Mouse (Mus musculus): ENCODE measurements around the gene Sarnp.

DNA sequence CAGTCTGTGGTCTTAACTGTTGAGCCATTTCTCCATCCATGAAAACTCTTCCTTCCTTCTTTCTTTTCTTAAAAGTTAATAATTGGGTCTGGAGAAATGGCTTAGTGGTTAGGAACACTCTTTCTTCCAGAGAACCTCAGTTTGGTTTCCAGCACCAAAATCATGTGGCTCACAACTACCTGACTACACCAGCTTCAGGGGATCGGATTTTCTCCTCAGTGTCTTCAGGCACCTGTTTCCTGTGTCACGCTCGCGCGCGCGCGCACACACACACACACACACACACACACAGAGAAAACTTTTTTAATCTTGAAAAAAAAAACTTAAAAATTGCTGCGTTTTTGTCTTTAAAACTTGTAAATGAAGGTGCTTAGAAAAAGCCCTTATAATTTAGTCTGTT, 6.7 kb downstream of the Sarnp start:
- TF ChIP-seq POLR2A (IDR thresholded peaks at IDR 0.05; ENCODE audit: insufficient read length, low read depth): no peak
- no peak for TF ChIP-seq POLR2AphosphoS2 (IDR thresholded peaks at IDR 0.05; ENCODE audit: insufficient read length, low read depth)
- TF ChIP-seq USF1 (IDR thresholded peaks at IDR 0.05; ENCODE audit: low read depth): no peak
- no peak for TF ChIP-seq MYOG (IDR thresholded peaks at IDR 0.05; ENCODE audit: control insufficient read depth in 1 of 3, insufficient read depth in 1 of 3, insufficient read length in 2 of 3, low read depth in 2 of 3)
- no peak for TF ChIP-seq MAX (IDR thresholded peaks at IDR 0.05; ENCODE audit: low read depth)
- TF ChIP-seq TCF12 (IDR thresholded peaks at IDR 0.05; ENCODE audit: insufficient read depth, poor library complexity, severe bottlenecking): no peak
- TF ChIP-seq E2F4 (IDR thresholded peaks at IDR 0.05; ENCODE audit: insufficient read depth): no peak
- TF ChIP-seq REST (IDR thresholded peaks at IDR 0.05; ENCODE audit: insufficient read depth, insufficient read length): no peak
- no peak for TF ChIP-seq TCF3 (IDR thresholded peaks at IDR 0.05; ENCODE audit: insufficient read length, low read depth)
- no peak for TF ChIP-seq SRF (IDR thresholded peaks at IDR 0.05; ENCODE audit: control insufficient read depth, insufficient read length, low read depth)
- TF ChIP-seq MYOD1 (IDR thresholded peaks at IDR 0.05; ENCODE audit: control insufficient read depth in 1 of 3, insufficient read length in 2 of 3, low read depth in 2 of 3): no peak
- TF ChIP-seq CEBPB (IDR thresholded peaks at IDR 0.05; ENCODE audit: insufficient read depth, poor library complexity, severe bottlenecking): no peak
